Mouse (Mus musculus): ENCODE results near the gene Gpx3. TPM values are rescaled to one million over a fixed set of nuclear protein-coding genes. Genes with fewer than 3 reads are reported as not detected.
"Not testable (repeated sequence)": the region's sequence is repeated elsewhere in the genome, so short reads cannot be mapped to it uniquely, and the experiment has no call there.

Gpx3 gene
- 52.0 and 60.7 TPM in 2 replicates for polyA plus RNA-seq (2016; fragmentation: Nextera tagmentation; extraction: Ambion mirVana)

DNA sequence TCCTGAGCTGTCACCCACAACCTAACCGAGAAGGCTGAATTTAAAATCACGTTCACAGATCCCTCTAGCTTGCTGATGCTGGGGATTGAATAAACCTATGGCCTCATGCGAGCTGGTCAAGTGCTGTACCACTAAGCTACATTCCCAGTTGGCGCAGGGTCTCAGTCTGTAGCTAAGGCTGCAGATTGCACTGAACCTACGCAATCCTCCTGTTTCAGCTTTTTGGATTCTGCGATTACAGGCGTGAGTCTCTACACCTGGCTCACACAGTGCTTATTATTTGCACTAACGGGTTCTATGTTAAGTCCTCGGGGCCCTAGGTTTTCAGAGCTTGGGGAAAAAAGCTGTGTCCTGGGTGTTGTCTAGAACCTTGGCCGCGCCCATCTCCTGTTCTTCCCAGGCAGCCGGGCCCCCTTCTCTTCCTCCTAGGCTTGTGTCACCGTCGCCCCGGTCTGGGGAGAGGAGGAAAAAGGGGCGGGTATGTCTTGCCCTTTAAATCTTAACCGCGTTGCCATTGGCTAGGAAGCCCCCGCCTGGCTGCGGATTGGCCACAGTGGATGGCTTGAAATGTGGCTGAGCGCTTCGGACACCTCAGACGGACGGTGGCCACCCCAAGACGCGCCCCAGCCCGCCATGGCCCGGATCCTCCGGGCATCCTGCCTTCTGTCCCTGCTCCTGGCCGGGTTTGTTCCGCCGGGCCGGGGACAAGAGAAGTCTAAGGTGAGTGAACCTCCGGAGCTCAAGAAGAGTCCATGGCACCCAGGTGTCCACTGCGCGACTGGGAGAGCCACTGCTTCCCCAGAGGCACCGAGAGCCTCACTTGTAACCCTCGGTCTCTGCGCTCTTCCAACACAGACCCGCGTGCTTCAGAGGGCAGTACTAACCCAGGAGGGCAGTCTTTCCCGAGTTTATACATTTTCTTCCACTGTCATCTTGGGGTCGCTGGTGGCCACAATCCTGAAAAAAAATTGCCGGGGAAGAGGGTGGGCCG lies at the start of gene Gpx3:
Gpx3 (plus strand) TSS at position 121 of the 991 bp plus-strand sequence.
- peaks cover 22% of the 10 kb centered on the region for H3K27me3 ChIP-seq (ENCODE audit: low read depth, poor library complexity, severe bottlenecking)
- H3K27ac ChIP-seq, result peak within 1 kb of the TSS; percentile 66
- WGBS, result 17% methylated on average over 45 of the region's 45 CpGs
- DNase-seq (ENCODE audit: low spot score), result peak; percentile 79
- no peaks in the 10 kb centered on the region for H3K9me3 ChIP-seq (replicated peaks)
- H3K36me3 ChIP-seq, result no peaks in the 10 kb centered on the region
- peaks cover 21% of the 10 kb centered on the region for H3K4me1 ChIP-seq
- H3K4me3 ChIP-seq, result peak within 1 kb of the TSS; percentile 63

DNA sequence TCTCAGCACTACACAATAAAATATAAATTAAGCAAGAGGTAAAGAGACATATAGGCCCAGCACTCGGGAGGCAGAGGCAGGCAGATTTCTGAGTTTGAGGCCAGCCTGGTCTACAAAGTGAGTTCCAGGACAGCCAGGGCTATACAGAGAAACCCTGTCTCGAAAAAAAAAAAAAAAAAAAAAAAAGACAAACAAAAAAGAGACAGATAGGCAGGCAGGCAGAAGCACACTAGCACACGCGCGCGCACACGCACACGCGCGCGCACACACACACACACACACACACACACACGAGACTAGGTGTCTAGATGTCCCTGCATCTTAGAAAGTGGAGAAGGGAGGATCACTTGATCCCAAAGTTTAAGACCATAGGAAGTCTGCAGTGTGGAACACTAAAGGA lies 43.4 kb upstream of the Gpx3 start:
- H3K36me3 ChIP-seq; DNase-seq (ENCODE audit: low spot score); H3K9me3 ChIP-seq (replicated peaks); H3K27ac ChIP-seq; H3K27me3 ChIP-seq (ENCODE audit: low read depth, poor library complexity, severe bottlenecking); H3K4me1 ChIP-seq; H3K4me3 ChIP-seq: not testable (repeated sequence)
- WGBS, result 98% methylated on average over 12 of the region's 12 CpGs

GRCm38 (mm10) chr11:54859322-54860165 lies 42.7 kb upstream of the Gpx3 start:
- H3K27ac ChIP-seq, result peak overlapping the region; percentile 94
- no peak for DNase-seq (ENCODE audit: low spot score)
- peak overlapping the region; percentile 80 for H3K4me3 ChIP-seq
- 29% methylated on average over 11 of the region's 11 CpGs for WGBS
- H3K4me1 ChIP-seq, result peaks cover 9% of the 10 kb centered on the region
- H3K9me3 ChIP-seq (replicated peaks), result no peaks in the 10 kb centered on the region
- H3K36me3 ChIP-seq, result no peaks in the 10 kb centered on the region
- no peaks in the 10 kb centered on the region for H3K27me3 ChIP-seq (ENCODE audit: low read depth, poor library complexity, severe bottlenecking)

- WGBS, result under 1% methylated on average over 42 of the region's 42 CpGs
- Histone ChIP-seq H3K4me1 (peaks cover 10% of the 10 kb centered on the region), H3K4me3 (peak within 1 kb of the TSS; percentile 80), H3K27me3 (ENCODE audit: low read depth, poor library complexity, severe bottlenecking) (no peaks in the 10 kb centered on the region), H3K36me3 (no peaks in the 10 kb centered on the region), H3K27ac (peak within 1 kb of the TSS; percentile 94), H3K9me3 (replicated peaks) (no peaks in the 10 kb centered on the region)
- peak; percentile 90 for DNase-seq (ENCODE audit: low spot score)
Observed at GRCm38 (mm10) chr11:54860256-54861038, 41.8 kb upstream of the Gpx3 start, which contains the start of gene Lyrm7. TSS of gene Lyrm7 (minus strand) at chr11:54860916.

GRCm38 (mm10) chr11:54861471-54862420 lies 40.5 kb upstream of the Gpx3 start:
- Histone ChIP-seq H3K4me3 (peak overlapping the region; percentile 80), H3K9me3 (replicated peaks) (no peaks in the 10 kb centered on the region), H3K27me3 (ENCODE audit: low read depth, poor library complexity, severe bottlenecking) (no peaks in the 10 kb centered on the region), H3K4me1 (peaks cover 15% of the 10 kb centered on the region), H3K27ac (peak overlapping the region; percentile 94; the same call in 1 of the 2 replicates), H3K36me3 (no peaks in the 10 kb centered on the region)
- 91% methylated on average over 5 of the region's 5 CpGs for WGBS
- no peak for DNase-seq (ENCODE audit: low spot score)

- Histone ChIP-seq H3K36me3 (peaks cover under 1% of the 10 kb centered on the region; the same call in 1 of the 2 replicates), H3K4me1 (peaks cover 20% of the 10 kb centered on the region), H3K4me3 (no peak overlapping the region), H3K27me3 (ENCODE audit: low read depth, poor library complexity, severe bottlenecking) (no peaks in the 10 kb centered on the region), H3K27ac (no peak overlapping the region), H3K9me3 (replicated peaks) (no peaks in the 10 kb centered on the region)
- 47% methylated on average over 10 of the region's 10 CpGs for WGBS
- peak; percentile 58 for DNase-seq (ENCODE audit: low spot score)
Observed at GRCm38 (mm10) chr11:54862621-54863520, 39.4 kb upstream of the Gpx3 start.

DNA sequence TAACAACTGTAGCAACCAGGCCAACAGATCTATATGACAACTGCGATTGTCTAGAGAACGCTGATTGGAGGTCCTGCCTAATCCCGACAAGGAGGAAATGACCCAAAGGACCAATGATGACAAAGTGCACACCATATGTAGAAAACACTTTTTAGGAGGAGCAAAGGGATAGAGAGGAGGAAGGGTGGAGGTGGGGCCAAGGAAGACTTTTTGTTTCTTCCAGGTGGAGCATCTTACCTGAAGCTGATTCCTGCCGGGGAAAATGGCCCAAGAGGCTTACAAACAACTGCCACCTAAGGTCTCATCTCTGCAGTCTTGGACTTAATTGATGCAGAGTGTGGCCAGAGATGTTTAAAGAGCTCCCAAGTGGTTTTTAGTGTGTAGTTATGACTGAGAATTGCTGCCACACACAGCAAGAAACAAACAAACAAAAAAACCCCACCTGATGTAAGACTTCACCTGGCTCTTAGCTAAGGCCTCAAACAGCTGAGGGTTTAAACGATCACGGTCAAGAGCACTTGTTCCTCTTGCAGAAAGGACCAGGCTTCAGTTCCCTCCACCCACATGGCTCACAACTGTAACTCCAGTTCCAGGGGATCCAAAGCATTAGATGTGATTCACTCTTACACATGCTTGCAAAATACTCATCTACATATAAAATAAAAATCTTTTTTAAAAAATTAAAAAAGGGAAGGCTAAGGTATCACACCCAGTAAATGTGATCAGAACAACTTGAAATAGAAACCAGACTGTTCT lies 36.7 kb upstream of the Gpx3 start:
- Histone ChIP-seq H3K27me3 (ENCODE audit: low read depth, poor library complexity, severe bottlenecking) (no peaks in the 10 kb centered on the region), H3K4me3 (peak overlapping the region; percentile 96), H3K9me3 (replicated peaks) (no peaks in the 10 kb centered on the region), H3K36me3 (peaks cover 24% of the 10 kb centered on the region), H3K27ac (peak overlapping the region; percentile 99), H3K4me1 (peaks cover 21% of the 10 kb centered on the region)
- WGBS, result 79% methylated on average over 6 of the region's 6 CpGs
- no peak for DNase-seq (ENCODE audit: low spot score)

- H3K9me3 ChIP-seq (replicated peaks), result no peaks in the 10 kb centered on the region
- WGBS, result under 1% methylated on average over 106 of the region's 107 CpGs
Observed at GRCm38 (mm10) chr11:54866119-54867048, 35.9 kb upstream of the Gpx3 start, which contains the start of gene Hint1. TSS of gene Hint1 (plus strand) at chr11:54866383.

GRCm38 (mm10) chr11:54867049-54867385 lies 35.2 kb upstream of the Gpx3 start:
- H3K9me3 ChIP-seq (replicated peaks), result no peaks in the 10 kb centered on the region
- H3K27ac ChIP-seq, result peak overlapping the region; percentile 99
- H3K27me3 ChIP-seq (ENCODE audit: low read depth, poor library complexity, severe bottlenecking), result no peaks in the 10 kb centered on the region
- 3% methylated on average over 5 of the region's 5 CpGs for WGBS
- H3K4me1 ChIP-seq, result peaks cover 21% of the 10 kb centered on the region
- peak overlapping the region; percentile 96 for H3K4me3 ChIP-seq
- DNase-seq (ENCODE audit: low spot score), result peak; percentile 53
- peaks cover 40% of the 10 kb centered on the region for H3K36me3 ChIP-seq

More at GRCm38 (mm10) chr11:54866119-54867048, 35.9 kb upstream of the Gpx3 start, which contains the start of gene Hint1:
- no peaks in the 10 kb centered on the region for H3K27me3 ChIP-seq (ENCODE audit: low read depth, poor library complexity, severe bottlenecking)
- peak within 1 kb of the TSS; percentile 99 for H3K27ac ChIP-seq
- peaks cover 21% of the 10 kb centered on the region for H3K4me1 ChIP-seq
- H3K36me3 ChIP-seq, result peaks cover 33% of the 10 kb centered on the region
- peak; percentile 95 for DNase-seq (ENCODE audit: low spot score)
- H3K4me3 ChIP-seq, result peak within 1 kb of the TSS; percentile 96
